Mouse (Mus musculus) heart, adult 2 months (tissue): Measurements from ENCODE around the gene Daglb.

Experiments
- EP300 ChIP-seq: fragments of 200-500 bp; IDR thresholded peaks from 2 replicates; pipeline ENCODE4 v1.6.1; 2011; ENCODE audit warnings: low read depth, low read length, control low read depth; ENCODE audit not compliant: insufficient read depth
- POLR2A ChIP-seq: fragments of 200-500 bp; IDR thresholded peaks from 2 replicates; pipeline ENCODE4 v1.6.1; 2011; ENCODE audit warnings: mild to moderate bottlenecking, low read depth, low read length, control low read depth; ENCODE audit not compliant: insufficient read depth

DNA sequence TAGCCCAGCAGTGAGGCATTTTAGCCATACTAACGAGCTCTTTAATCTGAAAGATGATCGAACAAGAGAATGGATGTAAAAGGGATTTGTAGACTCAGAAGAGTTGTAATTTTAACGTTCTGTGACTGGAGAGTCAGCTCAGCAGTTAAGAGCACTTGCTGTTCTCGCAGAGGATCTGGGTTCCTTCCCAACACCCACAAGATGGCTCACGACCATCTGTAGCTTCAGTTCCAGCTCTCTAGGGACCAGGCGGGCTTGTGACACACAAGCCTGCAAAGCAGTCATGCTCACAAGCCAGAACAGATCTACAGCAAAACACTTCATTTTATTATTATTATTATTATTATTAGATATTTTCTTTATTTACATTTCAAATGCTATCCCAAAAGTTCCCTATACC, 88.5 kb downstream of the Daglb start:
- TF ChIP-seq POLR2A (no peak), EP300 (no peak)
